Mouse (Mus musculus) kidney, postnatal 10 days (tissue): ENCODE data around the gene Zbtb40.

Source experiments
- DNase-seq: peaks from one replicate; pipeline ENCODE4 v3.0.0; 2021; ENCODE audit warnings: mixed read lengths

Gene Zbtb40

DNA sequence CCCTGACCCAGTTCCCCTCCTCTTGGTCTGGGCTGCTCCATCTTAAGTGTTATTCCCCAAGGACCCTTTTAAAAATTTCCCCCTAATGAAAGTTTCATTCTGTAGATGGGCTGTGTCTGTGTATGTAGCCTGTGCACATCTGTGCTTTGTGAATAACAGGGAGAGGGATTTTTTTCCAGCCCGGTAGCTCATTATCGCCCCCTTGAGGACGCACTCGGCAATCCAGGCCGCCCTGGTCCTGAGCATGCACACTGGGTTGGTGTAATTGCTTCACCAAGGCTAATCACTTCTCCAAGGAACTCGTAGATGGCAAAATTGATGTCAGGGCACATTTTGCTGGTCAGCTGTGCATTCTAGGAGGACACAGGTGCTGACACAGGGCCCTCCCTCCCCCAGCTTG, 77.7 kb downstream of the Zbtb40 start:
- peak; percentile 73 for DNase-seq

DNA sequence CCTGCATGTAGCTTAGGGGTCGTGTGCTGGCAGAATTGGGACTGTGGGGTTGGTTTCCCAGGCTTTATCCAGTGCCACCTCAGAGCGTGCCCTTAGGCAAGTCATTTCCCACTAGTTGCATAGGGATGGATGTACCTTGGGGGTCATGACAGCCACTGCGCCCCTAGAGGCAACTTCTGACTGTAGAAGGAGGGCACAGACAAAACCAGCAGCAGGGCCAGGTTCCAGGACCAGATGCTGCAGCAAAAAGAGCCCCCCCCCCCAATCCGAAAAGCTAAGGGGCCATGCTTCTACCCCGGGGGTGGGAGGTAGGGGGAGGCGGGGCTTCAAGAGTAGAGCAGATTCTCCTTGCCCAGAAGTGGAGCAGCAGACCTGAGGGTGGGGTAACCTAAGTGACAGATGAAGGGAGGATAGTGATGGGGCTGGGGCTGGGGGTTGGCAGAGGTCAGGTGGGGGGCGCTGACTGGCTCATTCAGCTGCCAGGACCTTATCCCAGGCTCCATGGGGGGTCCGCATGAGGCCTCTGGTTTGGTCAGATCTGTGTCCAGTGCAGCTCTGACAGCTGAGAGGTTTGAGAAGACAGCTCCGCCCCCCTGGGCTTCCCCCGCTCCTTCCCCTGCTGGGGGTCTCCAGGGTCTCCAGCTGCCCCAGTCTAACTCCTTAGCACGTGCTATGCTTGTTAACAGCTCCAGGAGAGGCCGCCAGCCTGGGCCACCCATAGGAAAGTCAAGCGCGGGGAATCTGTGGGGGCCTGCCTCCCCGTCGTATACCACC, 78.9 kb downstream of the Zbtb40 start:
- DNase-seq: no peak

DNA sequence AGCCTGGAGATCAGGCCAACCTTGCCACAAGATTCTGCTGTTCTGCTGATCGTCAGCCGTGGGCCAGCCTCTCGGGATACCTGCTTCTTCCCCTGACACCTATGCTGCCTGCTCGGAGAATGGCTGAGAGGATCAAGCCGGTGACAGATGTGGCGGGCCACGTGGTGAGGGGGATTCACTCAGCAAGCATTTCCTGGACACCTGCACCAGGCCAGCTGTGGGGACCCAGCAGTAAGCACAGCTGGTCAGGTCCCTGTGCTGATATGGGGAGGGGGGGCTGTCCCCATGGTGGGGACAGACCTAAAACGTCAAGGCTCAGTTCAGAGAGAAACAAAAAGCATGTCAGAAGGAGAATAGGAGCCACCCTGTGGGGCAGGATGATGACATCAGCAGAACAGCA, 79.5 kb downstream of the Zbtb40 start:
- DNase-seq: no peak

DNA sequence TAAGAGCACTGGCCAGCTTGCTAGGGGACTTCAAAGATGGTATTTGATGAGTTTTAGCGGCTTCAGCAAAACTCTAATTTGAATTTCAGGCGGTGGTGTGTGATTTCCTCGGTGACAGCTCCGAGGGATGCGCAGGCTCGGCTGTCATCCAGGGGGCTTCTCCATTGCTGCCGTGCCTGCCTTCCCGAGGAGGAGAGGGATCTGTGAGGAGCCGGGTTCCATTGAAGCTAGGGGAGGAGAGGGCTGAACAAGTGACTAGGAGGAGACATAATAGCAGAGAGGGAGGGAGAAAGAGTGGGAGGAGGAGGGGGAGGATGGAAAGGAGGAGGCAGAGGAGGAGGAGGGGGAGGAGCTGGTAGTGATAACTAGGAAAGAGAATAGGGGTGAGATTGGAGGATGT, 81.1 kb downstream of the Zbtb40 start:
- no peak for DNase-seq

DNA sequence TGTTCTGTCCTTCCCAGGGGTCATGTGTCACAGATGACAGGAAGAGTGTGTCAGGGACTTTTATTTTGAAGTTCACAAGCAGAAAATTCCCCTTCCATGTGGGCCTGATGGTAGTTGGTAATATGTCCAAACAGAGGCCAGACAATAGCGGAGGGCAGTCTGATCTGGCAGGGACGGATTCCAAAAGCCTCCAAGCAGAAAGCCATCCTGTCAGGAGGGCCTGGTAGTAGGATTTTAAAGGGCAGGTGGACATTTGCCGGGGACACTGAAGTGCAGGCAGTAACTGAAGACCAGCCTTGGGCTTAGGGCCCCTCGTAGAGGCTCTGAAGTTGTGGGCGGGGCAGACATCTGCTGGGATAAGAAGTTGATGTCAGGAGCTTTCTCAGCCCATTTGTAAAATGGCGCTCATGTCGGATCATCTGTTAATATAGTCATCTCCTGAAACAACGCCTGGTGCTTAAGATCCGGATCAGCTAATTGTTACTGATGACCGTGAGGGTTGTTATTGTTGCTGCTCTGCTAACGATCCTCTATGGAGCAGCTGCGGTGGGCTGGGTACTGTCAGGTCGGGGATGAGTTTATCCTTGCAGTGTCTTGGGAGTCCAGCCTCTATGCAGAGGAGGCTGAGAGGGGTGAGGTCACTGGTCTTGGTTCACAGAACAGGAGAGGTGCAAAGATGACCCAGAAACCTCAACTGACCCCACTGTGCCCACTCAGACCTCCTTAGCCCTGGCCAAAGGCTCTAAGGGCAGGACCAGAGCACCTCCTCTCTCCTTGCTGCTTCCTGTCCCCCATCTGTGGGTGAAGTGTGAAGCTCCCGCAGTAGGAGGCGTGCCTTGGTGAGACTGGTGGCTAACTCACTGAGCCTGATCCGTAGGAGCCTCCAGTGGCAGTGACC, 81.9 kb downstream of the Zbtb40 start:
- DNase-seq: no peak

DNA sequence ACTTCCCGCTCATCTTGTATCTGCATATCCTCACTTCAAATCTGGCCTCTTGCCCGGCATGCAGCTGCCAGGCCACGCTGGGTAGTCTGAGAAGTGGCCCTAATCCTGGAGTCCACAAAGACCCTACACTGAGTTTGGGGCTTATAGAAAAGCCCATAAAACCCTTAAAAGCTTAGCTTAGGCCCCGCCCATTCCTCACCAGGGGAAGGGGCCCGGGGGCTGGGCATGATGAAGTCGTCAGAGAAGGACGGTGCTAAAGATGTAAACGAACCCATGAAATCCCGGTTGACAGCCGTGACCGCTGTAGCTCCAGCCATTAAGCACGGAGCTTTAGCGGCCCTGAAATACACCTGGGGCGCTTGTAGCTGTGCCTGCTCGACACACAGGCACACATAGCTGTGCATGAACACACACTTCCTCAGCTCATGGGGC, 83.6 kb downstream of the Zbtb40 start:
- no peak for DNase-seq

DNA sequence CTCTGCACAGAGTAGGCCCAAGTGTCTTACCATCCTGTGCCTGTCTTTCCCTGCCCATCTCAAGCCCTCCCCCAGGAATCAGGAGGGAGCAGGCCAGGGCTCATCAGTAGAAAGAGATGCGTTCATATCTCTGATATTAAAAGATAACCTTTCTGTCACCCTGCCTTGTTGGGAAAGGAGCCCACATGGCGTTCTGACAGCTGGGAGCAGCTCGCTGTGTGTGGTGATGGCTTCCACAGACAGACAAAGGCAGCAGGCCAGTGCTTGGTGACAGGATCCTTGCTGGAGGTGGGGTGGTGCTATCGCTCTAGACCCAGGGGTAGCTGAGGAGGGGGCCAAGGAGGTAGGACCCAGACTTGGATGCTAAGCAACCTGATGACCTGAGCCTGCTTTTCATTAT, 86.2 kb downstream of the Zbtb40 start:
- peak; percentile 52 for DNase-seq

DNA sequence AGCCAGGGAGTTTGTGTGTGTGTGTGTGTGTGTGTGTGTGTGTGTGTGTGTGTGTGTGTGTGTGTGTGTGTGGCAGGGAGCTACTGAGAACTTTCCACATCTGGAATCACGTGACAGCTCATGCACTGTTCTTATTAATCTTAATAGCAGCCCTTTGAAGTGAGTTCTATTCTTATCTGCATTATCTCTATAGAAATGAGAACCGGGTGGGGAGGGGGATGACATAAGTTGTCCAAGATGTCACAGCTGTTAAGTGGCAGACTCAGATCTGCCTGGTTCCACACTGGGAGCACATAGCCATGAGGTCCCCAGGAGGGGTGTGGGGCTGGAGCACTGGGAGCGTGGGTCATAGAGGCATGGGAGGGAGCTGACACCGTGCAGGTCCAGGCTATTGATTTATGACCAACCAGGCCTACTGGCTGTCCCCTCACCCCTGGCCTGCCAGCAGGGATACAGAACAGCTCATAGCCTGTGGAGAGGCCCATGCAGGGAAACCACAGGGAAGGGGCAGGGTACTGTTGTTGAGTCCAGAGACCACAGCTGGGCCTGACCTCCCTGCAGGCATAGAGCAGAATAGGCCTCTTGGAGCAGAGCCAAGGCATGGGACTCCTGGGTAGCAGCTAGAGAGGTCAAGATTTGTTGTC, 86.8 kb downstream of the Zbtb40 start:
- peak; percentile 64 for DNase-seq

DNA sequence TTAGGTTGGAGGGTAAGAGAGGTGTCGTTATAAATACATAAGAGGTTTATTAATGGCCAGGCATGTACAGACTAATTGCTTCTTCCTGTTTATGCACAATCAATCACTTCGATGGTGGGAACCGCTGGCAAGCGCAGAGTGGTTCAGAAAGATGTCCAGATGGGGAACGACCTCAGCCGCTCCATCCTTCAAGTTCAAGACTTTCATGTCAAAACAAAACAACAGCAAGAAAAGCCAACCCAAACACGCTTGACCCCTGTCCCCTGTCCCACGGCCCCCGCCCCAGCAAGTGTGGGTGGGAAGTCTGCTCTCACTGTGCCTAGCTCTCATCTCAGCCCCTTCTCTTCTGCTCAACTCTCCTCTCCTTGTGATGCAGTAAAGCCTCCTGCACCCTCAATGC, 88.0 kb downstream of the Zbtb40 start:
- DNase-seq: peak; percentile 64

DNA sequence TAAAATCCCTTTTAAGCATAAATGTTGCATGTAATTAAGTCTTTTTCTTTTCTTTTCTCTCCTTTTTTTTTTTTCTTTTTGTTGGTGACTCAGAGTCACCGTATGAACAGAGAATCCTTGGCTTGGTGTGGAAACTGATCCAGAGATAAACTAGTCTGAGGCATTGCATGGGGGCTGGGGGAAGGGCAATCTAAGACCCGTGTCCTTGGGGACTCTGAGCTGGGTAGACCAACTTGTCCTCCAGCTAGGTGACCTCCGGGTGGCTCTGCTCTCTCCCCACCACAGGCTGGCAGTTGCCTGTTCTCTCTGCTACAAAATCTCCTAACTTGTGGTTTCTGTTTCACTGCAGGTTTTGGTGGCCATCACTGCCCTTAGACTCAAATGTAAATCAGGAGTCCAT, 88.5 kb downstream of the Zbtb40 start:
- DNase-seq: no peak

DNA sequence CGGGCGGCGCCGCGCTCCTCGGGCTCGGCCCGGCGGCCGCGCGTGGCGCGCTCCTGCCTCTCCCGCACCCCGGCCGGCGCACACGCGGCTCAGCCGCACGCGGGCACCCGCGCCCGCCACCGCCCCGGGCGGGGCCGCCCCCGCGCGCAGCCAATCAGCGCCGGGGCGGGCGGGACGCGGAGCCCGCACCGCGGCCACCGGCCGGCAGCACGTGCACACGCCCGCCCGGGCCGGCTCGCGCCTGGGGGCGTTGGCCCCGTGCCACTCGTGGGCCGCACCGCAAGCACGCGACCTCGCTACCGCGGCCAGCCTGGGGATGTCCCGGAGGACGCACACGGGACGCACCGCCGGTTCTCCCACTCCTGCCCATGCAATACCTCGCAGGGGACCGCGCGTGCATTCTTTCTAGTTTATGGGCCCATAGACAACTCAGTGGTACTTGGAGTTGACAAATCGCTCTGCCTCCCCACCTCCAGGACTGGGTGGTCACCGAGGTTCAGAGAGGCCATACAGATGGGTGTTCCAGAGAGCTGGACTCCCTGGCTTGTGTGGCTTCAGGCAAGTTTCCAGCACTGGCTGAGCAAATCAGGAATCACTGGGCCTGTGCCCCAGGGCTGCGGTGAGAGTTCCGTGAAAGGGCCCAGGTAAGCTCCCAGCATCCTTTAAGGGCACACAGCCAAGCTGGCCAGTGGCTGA, 91.7 kb downstream of the Zbtb40 start, which contains the start of gene Epha8:
Gene Epha8 (minus strand): TSS at position 66 of the 696 bp plus-strand sequence.
- no peak for DNase-seq

DNA sequence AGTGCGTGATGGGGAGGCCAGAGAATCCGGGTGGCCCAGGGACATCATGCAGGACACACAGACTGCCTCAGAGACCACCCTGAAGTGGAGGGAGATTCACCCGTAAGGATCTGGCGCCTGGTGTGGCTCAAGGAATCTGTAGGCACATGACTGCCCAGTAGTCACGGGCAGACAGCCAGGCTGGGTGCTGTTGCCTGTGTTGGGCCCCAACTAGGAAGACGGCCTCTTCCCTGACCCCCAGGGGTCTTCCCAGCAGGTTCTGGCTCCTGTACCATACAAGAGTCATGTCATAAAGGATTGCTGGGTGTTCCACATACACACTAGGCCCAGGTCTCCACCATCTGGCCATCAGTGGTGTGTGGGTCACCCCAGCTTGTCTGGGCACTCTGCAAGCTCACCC, 94.0 kb downstream of the Zbtb40 start:
- DNase-seq: no peak

DNA sequence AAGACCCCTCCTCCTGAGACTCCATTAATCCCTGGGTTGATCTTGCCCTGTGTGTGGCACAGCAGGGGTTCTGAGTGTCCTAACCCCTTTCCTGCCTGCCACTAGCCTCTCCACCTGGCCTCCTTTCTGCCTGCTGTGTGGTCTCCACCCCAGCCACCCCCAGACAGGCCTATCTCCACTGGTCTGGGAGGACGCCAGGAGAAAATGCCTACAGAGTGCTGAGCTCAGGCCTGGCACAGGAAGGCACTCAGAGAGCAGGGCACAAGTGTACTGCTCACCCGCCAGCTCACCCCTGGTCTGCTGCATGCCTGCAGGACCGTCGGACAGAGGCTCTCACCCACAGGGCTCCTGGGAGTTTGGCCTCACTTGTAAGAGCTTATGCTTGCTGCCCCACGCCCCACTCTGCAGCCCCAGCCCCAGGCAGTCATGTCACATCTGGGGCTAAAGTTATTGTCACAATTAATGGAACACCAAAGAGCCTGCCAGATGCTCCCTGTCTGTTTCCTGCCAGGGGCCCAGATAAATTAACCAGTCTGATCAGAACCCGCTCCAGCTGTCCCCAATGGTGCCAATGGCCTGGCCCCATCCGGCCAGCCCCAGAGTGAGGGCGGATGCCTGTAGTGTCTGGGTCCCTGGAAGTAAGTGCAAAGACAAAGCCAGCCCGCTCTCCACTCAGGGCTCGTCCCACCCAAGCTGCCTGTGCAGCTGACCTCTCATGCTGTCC, 99.2 kb downstream of the Zbtb40 start:
- DNase-seq: no peak

DNA sequence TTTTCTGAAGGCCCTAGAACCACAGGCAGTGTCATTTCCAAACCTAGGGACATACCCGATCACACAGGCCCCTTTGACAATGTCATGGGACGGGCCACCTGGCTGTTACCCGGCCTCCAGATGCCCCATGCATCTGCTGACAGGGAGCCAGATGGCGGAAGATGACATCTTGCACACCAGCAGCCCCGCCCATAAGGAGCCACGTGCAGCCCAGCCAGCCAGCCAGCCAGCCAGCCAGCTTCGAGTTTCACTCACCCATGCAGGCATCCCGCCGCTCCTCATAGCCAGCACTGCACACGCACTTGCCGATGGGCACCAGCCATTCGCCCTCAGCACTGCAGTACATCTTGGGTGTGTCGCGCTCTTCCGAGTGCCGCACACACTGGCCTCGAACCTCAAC, 103.2 kb downstream of the Zbtb40 start:
- DNase-seq: no peak

DNA sequence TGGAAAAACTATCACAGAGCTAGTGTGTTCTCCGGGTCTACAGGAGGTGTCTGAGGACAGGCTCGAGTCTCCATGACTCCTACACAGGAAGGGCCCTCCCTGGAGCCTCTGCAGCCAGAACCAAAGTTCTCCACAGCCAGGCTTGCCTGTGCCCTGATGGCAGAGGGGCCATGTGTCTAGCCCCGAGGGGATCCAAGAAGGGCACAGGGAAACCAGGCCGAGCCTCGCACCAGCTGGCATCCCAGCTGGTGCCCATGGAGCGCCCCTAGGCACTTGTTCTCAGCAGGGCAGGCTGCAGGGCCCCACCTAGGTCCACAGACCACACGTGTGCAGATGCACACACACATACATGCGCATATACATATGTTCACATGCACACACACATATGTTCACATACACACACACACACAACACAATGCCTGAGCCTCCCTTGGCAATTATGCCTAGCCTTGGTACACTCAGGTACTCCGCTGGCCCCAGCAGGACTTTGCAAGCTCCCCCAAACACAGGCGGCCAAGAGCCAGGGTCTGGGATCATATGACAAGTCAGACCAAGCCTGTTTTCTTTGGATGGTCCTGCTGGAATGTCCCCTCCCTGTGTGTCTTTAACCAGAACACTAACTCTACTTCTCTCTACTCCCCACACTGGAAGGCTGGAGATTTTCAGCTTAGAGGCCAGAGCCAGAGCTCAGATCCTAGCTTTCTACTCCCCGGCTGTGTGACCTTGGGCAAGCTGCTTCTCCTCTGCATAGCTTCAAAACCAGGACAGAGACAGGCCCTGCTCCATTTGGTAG, 103.8 kb downstream of the Zbtb40 start:
- peak; percentile 43 for DNase-seq

DNA sequence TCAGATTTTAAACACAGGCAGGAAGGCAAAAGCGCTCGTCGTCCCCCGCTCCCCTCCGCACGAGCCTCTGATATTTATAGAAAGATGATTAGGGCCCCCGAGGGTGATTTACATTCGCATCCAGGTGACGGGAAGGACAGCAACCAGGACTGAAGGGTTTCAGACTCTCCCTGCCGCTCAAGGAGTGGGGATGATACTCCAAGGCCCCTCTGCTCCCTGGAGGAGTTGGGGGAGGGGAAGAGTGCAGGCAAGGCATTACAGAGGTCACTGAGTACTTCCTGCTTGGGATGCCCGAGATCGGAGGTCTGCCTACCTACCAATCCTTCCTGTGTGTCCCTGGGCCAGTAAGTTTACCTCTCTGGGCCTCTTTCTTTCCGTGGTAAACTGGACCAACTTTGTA, 105.4 kb downstream of the Zbtb40 start:
- no peak for DNase-seq

DNA sequence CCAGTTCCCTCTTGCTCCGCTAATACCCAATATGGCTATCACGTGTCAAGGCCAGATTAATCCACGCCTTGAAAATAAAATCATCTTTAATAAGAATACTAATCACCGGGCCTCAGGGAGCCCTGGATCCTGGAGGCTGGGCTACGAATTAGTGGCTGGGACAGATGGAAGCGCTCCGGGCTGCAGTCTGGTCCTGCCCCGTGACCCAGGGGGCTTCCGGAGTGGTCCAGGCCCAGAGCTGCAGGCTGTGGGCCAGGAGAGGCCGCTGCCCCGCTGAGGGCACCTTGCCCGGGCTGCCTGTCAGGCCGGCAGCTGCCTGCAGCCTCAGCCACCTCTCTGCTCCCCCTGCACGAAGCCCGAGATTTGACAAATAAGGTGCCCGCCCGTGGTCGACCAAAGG, 105.8 kb downstream of the Zbtb40 start:
- DNase-seq: peak; percentile 74

DNA sequence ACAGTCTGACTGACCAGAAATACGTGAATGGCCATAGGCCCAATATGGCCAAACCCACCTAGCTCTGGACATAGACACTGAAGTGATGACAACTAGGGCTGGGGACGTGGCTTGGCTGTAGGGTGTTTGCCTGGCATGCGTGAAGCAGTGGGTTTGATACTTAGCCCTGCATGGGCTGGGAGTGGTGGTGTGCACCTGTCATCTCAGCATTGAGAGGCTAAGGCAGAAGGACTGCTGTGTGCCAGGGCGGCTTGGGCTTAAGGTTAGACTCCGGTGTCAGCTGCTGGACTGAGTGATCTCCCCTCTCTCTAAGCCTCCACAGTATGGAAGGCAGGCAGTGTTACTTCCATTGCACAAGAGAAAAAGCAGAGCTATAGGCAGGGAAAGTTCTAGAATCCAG, 110.7 kb downstream of the Zbtb40 start:
- DNase-seq: no peak

DNA sequence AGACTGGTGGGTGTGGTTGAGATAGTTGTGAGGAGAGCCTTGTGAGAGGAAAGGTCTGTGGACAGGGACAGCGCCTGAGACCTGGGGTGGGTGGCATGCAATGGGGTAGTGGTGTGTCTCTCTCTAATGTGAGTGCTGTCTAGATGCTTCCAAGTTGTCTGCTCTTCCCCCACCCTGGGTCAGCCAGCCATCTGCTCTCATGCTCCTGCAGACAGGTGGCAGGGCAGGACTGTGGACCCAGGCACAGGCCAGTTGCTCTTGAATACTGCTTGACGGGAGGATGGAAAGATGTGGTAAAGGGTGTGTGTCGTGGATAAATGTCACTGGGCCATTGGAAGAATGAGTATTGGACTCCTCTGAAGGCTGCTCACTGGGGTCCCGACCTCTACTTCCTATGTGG, 111.3 kb downstream of the Zbtb40 start:
- DNase-seq: no peak

DNA sequence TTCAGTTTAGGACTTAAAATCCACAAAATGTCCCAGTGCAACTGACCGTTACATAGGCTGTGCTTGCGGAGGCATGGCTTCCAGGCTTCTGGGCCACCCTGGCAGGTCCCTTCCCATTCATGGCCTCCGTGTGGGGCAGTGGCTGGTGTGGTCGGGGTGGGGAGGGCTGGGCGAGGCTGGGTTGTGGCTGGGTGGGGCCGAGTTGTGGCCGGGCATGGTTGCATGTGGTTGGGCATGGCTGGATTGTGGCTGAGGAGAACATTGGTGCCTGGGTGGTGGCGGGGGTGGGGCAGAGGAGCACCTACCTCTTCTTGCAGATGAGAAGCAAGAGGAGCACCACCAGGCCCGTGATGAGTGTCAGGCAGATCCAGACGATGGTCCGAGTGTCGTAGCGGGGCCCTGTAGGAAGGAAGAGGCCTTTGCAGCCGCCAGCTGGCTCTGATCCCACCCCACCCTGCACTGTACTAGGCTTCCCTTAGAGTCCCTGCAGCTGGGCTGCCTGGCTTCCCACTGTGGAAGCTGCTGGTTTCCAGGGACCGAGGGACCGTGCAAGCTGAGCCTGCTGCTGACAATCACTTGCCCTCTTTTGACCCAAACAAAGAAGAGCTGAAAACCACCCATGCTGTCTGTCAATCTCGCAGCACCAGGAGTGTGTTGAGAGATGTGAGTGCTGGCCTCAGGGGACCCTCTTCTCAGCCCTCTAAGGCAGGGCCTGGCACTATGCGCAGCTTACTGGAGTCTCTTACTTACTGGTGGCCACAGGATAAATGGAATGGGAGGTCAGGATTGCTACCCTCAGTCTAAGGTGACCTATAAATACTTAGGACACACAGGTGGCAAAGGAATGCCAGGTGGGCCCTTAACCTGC, 113.6 kb downstream of the Zbtb40 start:
- DNase-seq: peak; percentile 73
